Mouse (Mus musculus) intestine, postnatal 0 days (tissue): ENCODE results near the gene Tiam1. TPM values are rescaled to one million over a fixed set of nuclear protein-coding genes. Genes with fewer than 3 reads are reported as not detected.

ENCODE experiments used
- ATAC-seq: fragments of 200-750 bp; cut with Nextera tagmentation; 2 replicates; pipeline ENCODE4 v1.8.0; 2017; ENCODE audit warnings: mild to moderate bottlenecking, moderate TSS enrichment, moderate library complexity
- H3K27ac ChIP-seq: fragments of 300-500 bp; sonication (generic); 2 replicates; pipeline ENCODE4 v1.5.1; 2014; ENCODE audit warnings: mild to moderate bottlenecking, low read depth, low read length, moderate library complexity
- H3K27me3 ChIP-seq: fragments of 300-500 bp; sonication (generic); replicated peaks from 2 replicates; pipeline ENCODE4 v1.6.1; 2014; ENCODE audit warnings: low read length, mixed read lengths; ENCODE audit not compliant: control insufficient read depth, insufficient read depth
- H3K36me3 ChIP-seq: fragments of 300-500 bp; sonication (generic); 2 replicates; pipeline ENCODE4 v1.6.1; 2014; ENCODE audit warnings: mild to moderate bottlenecking, moderate library complexity; ENCODE audit not compliant: control insufficient read depth, insufficient read depth
- H3K4me1 ChIP-seq: fragments of 300-500 bp; sonication (generic); replicated peaks from 2 replicates; pipeline ENCODE4 v1.6.1; 2014; ENCODE audit warnings: antibody characterized with exemption, low read length, mixed read lengths; ENCODE audit not compliant: control insufficient read depth, insufficient read depth
- H3K4me2 ChIP-seq: fragments of 300-500 bp; sonication (generic); replicated peaks from 2 replicates; pipeline ENCODE4 v1.6.1; 2014; ENCODE audit warnings: low read depth, mild to moderate bottlenecking, moderate library complexity
- H3K4me3 ChIP-seq: fragments of 300-500 bp; sonication (generic); 2 replicates; pipeline ENCODE4 v1.5.1; 2014; ENCODE audit warnings: low read depth, low read length
- H3K9ac ChIP-seq: fragments of 300-500 bp; sonication (generic); 2 replicates; pipeline ENCODE4 v1.6.1; 2014; ENCODE audit warnings: mild to moderate bottlenecking, low read depth, low read length
- H3K9me3 ChIP-seq: fragments of 300-500 bp; sonication (generic); 2 replicates; pipeline ENCODE4 v1.6.1; 2016; ENCODE audit warnings: mixed run types; ENCODE audit not compliant: control insufficient read depth
- CTCF ChIP-seq: sonication (generic); IDR thresholded peaks from 2 replicates; pipeline ENCODE4 v1.5.1; 2016; ENCODE audit warnings: low read depth, mild to moderate bottlenecking, control low read depth, antibody characterized with exemption, moderate library complexity
- WGBS: fragments of 180-500 bp; shearing (Covaris S2); extraction: QIAGEN DNeasy Blood & Tissue Kit; methylation state at CpG from one replicate; pipeline ENCODE4 v1.1.7; 2014; 5-methylcytosine and 5-hydroxymethylcytosine counted together
- polyA plus RNA-seq: library from polyadenylated mRNA; unstranded; fragments of >200 nt; fragmentation: Nextera tagmentation; extraction: Ambion mirVana; gene quantifications from 2 replicates; pipeline ENCODE4 v1.2.1, GENCODE M21; 2015

Gene Tiam1
- polyA plus RNA-seq, 1 experiment from 2014 or later: 3.3 TPM

- Histone ChIP-seq H3K4me1 (no peaks in the 10 kb centered on the region), H3K36me3 (no peaks in the 10 kb centered on the region), H3K4me3 (no peak overlapping the region), H3K27me3 (no peaks in the 10 kb centered on the region), H3K4me2 (no peak overlapping the region), H3K27ac (no peak overlapping the region), H3K9ac (no peak overlapping the region), H3K9me3 (no peaks in the 10 kb centered on the region)
- WGBS: 85% methylated on average over 9 of the region's 9 CpGs
- no peak for TF ChIP-seq CTCF
- no peak for ATAC-seq
Observed at GRCm38 (mm10) chr16:89789792-89790434, 353.7 kb downstream of the Tiam1 start.

GRCm38 (mm10) chr16:89785795-89786194 lies 357.8 kb downstream of the Tiam1 start:
- Histone ChIP-seq H3K9ac (no peak overlapping the region), H3K4me3 (no peak overlapping the region), H3K4me2 (no peak overlapping the region), H3K27ac (no peak overlapping the region), H3K27me3 (no peaks in the 10 kb centered on the region), H3K9me3 (no peaks in the 10 kb centered on the region), H3K36me3 (no peaks in the 10 kb centered on the region), H3K4me1 (no peaks in the 10 kb centered on the region)
- no peak for TF ChIP-seq CTCF
- ATAC-seq: no peak
- WGBS: 55% methylated on average over 5 of the region's 5 CpGs

GRCm38 (mm10) chr16:89779705-89780104 lies 363.9 kb downstream of the Tiam1 start:
- ATAC-seq: peak; percentile 77

GRCm38 (mm10) chr16:89777450-89777849 lies 366.1 kb downstream of the Tiam1 start:
- H3K36me3 ChIP-seq: no peaks in the 10 kb centered on the region
- no peak overlapping the region for H3K27ac ChIP-seq
- no peak for TF ChIP-seq CTCF
- no peaks in the 10 kb centered on the region for H3K9me3 ChIP-seq
- no peak overlapping the region for H3K4me2 ChIP-seq
- no peak overlapping the region for H3K9ac ChIP-seq
- no peaks in the 10 kb centered on the region for H3K4me1 ChIP-seq
- no peak for ATAC-seq
- H3K27me3 ChIP-seq: 0 out of 2 replicates have a peak, but pooled peaks cover 3% of the 10 kb centered on the region
- 87% methylated on average over 2 of the region's 2 CpGs for WGBS
- no peak overlapping the region for H3K4me3 ChIP-seq

More at GRCm38 (mm10) chr16:89779705-89780104, 363.9 kb downstream of the Tiam1 start:
- no peak overlapping the region for H3K4me2 ChIP-seq
- no peak overlapping the region for H3K9ac ChIP-seq
- no peaks in the 10 kb centered on the region for H3K9me3 ChIP-seq
- no peak overlapping the region; the same call in 1 of the 2 replicates for H3K27ac ChIP-seq
- H3K27me3 ChIP-seq: 0 out of 2 replicates have a peak, but pooled peaks cover 3% of the 10 kb centered on the region
- TF ChIP-seq CTCF: no peak
- 43% methylated on average over 3 of the region's 3 CpGs for WGBS
- no peak overlapping the region for H3K4me3 ChIP-seq
- no peaks in the 10 kb centered on the region for H3K4me1 ChIP-seq
- H3K36me3 ChIP-seq: no peaks in the 10 kb centered on the region

- Histone ChIP-seq H3K27ac (no peak overlapping the region), H3K4me3 (peak overlapping the region; percentile 32), H3K36me3 (no peaks in the 10 kb centered on the region), H3K4me2 (peak overlapping the region; percentile 75; the same call in 1 of the 2 replicates), H3K9me3 (no peaks in the 10 kb centered on the region), H3K27me3 (0 out of 2 replicates have a peak, but pooled peaks cover 3% of the 10 kb centered on the region), H3K4me1 (no peaks in the 10 kb centered on the region), H3K9ac (no peak overlapping the region)
- no peak for TF ChIP-seq CTCF
- ATAC-seq: no peak
- 34% methylated on average over 10 of the region's 10 CpGs for WGBS
Observed at GRCm38 (mm10) chr16:89774553-89774913, 369.0 kb downstream of the Tiam1 start.

GRCm38 (mm10) chr16:89773657-89774552 lies 369.7 kb downstream of the Tiam1 start:
- ATAC-seq: peak; percentile 68
- Histone ChIP-seq H3K9ac (no peak overlapping the region), H3K9me3 (0 out of 2 replicates have a peak, but pooled peaks cover under 1% of the 10 kb centered on the region), H3K36me3 (no peaks in the 10 kb centered on the region), H3K27me3 (0 out of 2 replicates have a peak, but pooled peaks cover 3% of the 10 kb centered on the region), H3K4me2 (peak overlapping the region; percentile 75), H3K4me1 (no peaks in the 10 kb centered on the region), H3K27ac (no peak overlapping the region), H3K4me3 (peak overlapping the region; percentile 32)
- WGBS: 11% methylated on average over 30 of the region's 30 CpGs
- peak; percentile 92 for TF ChIP-seq CTCF
